Mouse (Mus musculus) bone marrow macrophage, adult 2 months (primary cell): ENCODE measurements around the gene Zfyve26.

Experiments
- CTCF ChIP-seq: IDR thresholded peaks from 2 replicates; pipeline ENCODE4 v1.5.1; 2012; ENCODE audit warnings: low read depth, mild to moderate bottlenecking, low read length, moderate library complexity
- POLR2A ChIP-seq: IDR thresholded peaks from 2 replicates; pipeline ENCODE4 v1.6.1; 2012; ENCODE audit warnings: mild to moderate bottlenecking, low read depth, low read length, borderline replicate concordance

- TF ChIP-seq CTCF: no peak
- no peak for TF ChIP-seq POLR2A
Measured at GRCm38 (mm10) chr12:79313721-79314120, 17.6 kb upstream of the Zfyve26 start.
